Mouse (Mus musculus) stomach, postnatal 0 days (tissue): ENCODE measurements around the gene Slc13a5.

Experiments
- CTCF ChIP-seq: IDR thresholded peaks from 2 replicates; pipeline ENCODE4 v1.5.1; 2016; ENCODE audit warnings: antibody characterized with exemption, low read depth, mild to moderate bottlenecking, moderate library complexity
- EP300 ChIP-seq: optimal IDR thresholded peaks from 2 replicates; pipeline ENCODE3; 2016; ENCODE audit warnings: antibody characterized with exemption

DNA sequence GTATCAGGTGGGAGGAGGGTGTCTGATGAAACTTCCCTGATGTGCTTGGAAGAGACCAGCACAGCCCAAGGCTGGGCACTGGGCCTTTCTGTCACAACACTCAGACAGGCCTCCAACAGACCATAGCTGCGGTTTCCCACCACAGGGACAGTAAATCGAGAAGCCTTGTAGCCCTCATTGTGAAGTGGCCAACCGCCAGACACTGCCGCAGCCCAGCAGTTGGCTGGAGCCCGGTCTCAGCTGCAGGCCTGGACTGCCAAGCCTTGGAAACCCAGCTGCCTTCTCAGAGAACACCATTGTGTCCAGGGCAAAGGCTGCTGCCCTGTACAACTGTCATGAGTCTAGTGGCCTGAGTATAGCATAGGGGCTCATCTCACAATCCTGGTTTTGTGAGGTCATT, 33.0 kb downstream of the Slc13a5 start:
- no peak for TF ChIP-seq CTCF
- no peak for TF ChIP-seq EP300
